Mouse (Mus musculus): ENCODE data around the gene Gng3. TPM values are rescaled to one million over a fixed set of nuclear protein-coding genes. Genes with fewer than 3 reads are reported as not detected.
A peak's percentile ranks its signal among the peaks of the same experiment; 100 is the strongest.

The Gng3 gene
- total and polyA plus RNA-seq, 2 experiments from 2014 or later, result 68.0 to 594 TPM

DNA sequence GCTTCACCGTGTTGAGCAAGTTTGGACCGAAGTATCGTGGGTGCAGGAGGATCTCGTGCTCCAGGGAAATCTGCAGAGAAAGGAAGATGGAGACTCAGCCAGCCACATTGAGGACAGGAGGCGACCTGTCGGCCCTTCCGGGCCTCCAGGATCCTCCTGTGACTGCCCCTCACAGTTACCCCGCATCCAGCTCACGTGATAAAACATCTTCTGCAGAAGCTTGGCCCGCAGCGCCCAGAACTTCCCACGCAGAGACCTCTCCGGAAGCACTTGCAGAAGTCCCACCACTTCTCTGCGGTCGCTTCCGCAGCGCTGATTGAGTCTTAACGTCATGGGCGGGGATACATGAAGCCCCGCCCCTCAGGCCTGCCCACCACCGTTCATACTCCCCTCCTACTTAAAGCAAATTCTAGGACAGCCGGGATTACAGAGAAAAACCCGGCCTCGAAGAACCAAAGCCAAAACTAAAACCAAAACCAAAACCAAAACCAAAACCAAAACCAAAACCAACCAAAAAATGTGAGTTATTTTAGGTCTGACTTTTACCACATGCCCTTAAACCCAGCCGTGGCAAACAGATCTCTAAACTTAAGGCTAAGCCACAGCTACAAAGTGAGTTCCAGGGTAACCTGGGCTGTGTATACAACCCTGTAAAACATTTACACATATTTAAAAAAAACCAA is 40.6 kb downstream of the Gng3 start, which contains the start of gene Polr2g:
Polr2g (minus strand) TSS at position 314 of the 683 bp plus-strand sequence.
- 2% methylated on average over 25 of the region's 25 CpGs for WGBS
- Histone ChIP-seq H3K9ac (peak within 1 kb of the TSS; percentile 71), H3K27me3 (ENCODE audit: insufficient read depth, low read length) (no peaks in the 10 kb centered on the region), H3K4me1 (ENCODE audit: insufficient read depth) (peaks cover 7% of the 10 kb centered on the region), H3K4me3 (ENCODE audit: low read depth, low read length) (peak within 1 kb of the TSS; percentile 55), H3K4me2 (ENCODE audit: low read depth) (peak within 1 kb of the TSS; percentile 72), H3K27ac (ENCODE audit: low read depth, low read length) (peak within 1 kb of the TSS; percentile 76), H3K36me3 (ENCODE audit: insufficient read depth) (peaks cover 21% of the 10 kb centered on the region), H3K9me3 (ENCODE audit: low read length) (no peaks in the 10 kb centered on the region)
- no peak for TF ChIP-seq CTCF (IDR thresholded peaks at IDR 0.05; ENCODE audit: low read depth)
- DNase-seq (peak; percentile 92), ATAC-seq (peak; percentile 65)

DNA sequence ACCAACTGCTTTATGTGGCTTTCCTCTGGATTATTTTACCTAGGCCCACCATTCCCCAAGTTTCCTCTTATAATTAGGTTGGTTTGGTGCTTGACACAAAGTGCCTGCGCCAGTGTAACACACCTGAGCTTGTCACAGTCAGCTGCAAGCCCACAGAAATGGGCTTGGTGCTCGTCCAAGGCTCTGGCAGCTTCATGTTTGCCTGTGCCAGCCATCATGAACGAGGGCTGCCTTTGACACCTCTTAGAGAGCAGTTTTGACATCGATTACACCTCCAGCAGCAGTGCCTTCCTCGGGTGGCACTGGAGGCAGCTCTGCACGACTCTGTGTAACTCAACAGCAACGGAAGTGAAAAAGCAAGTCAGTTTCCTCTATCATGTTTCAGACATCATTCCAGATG is 48.8 kb downstream of the Gng3 start:
- Histone ChIP-seq H3K27ac (ENCODE audit: low read depth, low read length) (peak overlapping the region; percentile 62), H3K9ac (no peak overlapping the region), H3K27me3 (ENCODE audit: insufficient read depth, low read length) (no peaks in the 10 kb centered on the region), H3K4me3 (ENCODE audit: low read depth, low read length) (no peak overlapping the region), H3K4me1 (ENCODE audit: insufficient read depth) (0 out of 2 replicates have a peak, but pooled peaks cover 4% of the 10 kb centered on the region), H3K4me2 (ENCODE audit: low read depth) (no peak overlapping the region), H3K9me3 (ENCODE audit: low read length) (no peaks in the 10 kb centered on the region), H3K36me3 (ENCODE audit: insufficient read depth) (peaks cover 21% of the 10 kb centered on the region)
- DNase-seq (no peak), ATAC-seq (no peak)
- no peak for TF ChIP-seq CTCF (IDR thresholded peaks at IDR 0.05; ENCODE audit: low read depth)
- 76% methylated on average over 7 of the region's 7 CpGs for WGBS

DNA sequence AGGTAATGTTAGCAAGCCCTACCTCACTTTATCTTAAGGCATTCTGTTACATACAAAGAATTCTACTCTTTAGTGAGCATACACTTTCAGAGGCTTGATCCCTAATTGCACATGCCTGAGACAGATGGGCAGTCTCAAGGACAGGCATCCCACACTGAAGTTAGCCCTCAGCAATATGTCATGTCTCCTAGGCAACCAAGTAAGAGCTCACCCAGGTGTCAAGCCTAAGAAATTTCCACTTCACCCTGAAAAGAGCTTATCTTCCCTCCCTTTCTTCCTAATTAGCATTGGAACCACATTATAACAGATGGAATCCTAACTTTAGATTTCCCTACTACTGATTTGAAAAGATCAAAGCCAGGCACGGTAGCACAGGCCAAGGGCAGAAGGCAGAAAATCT is 49.8 kb downstream of the Gng3 start:
- Histone ChIP-seq H3K36me3 (ENCODE audit: insufficient read depth) (peaks cover 14% of the 10 kb centered on the region), H3K4me2 (ENCODE audit: low read depth) (no peak overlapping the region), H3K4me1 (ENCODE audit: insufficient read depth) (0 out of 2 replicates have a peak, but pooled peaks cover 4% of the 10 kb centered on the region), H3K4me3 (ENCODE audit: low read depth, low read length) (no peak overlapping the region), H3K9me3 (ENCODE audit: low read length) (no peaks in the 10 kb centered on the region), H3K27me3 (ENCODE audit: insufficient read depth, low read length) (no peaks in the 10 kb centered on the region), H3K9ac (no peak overlapping the region; the same call in 1 of the 2 replicates), H3K27ac (ENCODE audit: low read depth, low read length) (peak overlapping the region; percentile 57)
- TF ChIP-seq CTCF (IDR thresholded peaks at IDR 0.05; ENCODE audit: low read depth), result no peak
- WGBS, result 42% methylated on average over 1 of the region's 1 CpGs
- DNase-seq (peak; percentile 30), ATAC-seq (peak; percentile 12)

DNA sequence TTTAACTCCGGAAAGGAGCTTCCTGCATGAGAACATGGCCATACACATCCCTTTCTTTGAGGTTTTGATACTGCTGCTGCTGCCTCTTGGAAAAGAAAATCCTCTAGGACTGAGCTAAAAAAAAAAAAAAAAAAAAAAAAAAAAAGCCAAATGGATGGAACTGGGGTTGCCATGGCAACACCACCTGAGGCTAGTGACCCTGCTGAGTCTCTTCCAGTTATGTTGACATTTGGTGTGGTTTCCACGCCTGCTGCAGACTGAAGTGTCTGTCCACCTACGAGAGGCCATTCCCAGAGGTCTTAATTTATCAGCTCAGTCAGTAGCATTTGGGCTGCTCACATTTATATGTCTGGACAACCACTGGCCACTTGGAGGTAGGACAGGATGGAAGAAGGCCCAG is 50.5 kb downstream of the Gng3 start:
- DNase-seq (peak; percentile 11), ATAC-seq (no peak)
- Histone ChIP-seq H3K27me3 (ENCODE audit: insufficient read depth, low read length) (no peaks in the 10 kb centered on the region), H3K36me3 (ENCODE audit: insufficient read depth) (peaks cover 10% of the 10 kb centered on the region), H3K4me3 (ENCODE audit: low read depth, low read length) (no peak overlapping the region), H3K4me1 (ENCODE audit: insufficient read depth) (0 out of 2 replicates have a peak, but pooled peaks cover 4% of the 10 kb centered on the region), H3K4me2 (ENCODE audit: low read depth) (no peak overlapping the region), H3K9me3 (ENCODE audit: low read length) (no peaks in the 10 kb centered on the region), H3K9ac (no peak overlapping the region), H3K27ac (ENCODE audit: low read depth, low read length) (peak overlapping the region; percentile 57)
- no peak for TF ChIP-seq CTCF (IDR thresholded peaks at IDR 0.05; ENCODE audit: low read depth)
- 18% methylated on average over 3 of the region's 3 CpGs for whole genome bisulfite sequencing

Small RNA genes lying within 50 kb of the gene (microRNA-seq; reads per million reads assigned to microRNA genes)
- gene Mir5136, result 0 to 0.24 reads per million in 2 experiments

Other genes with a start within 250 kb of the Gng3 start
Only the 30 nearest of the 34 such genes appear.
- gene Slc3a2, start 115.8 kb downstream of the Gng3 start, total RNA-seq (2014; rRNA removed), result 107 and 116 TPM in 2 replicates
- gene Slc3a2, start 115.8 kb downstream of the Gng3 start, polyA plus RNA-seq (2015; fragmentation: Nextera tagmentation; extraction: Ambion mirVana), result 247 and 256 TPM in 2 replicates
- 74.1 and 85.9 TPM in 2 replicates for gene Wdr74, start 103.4 kb downstream of the Gng3 start, total RNA-seq (2014; rRNA removed)
- gene Wdr74, start 103.4 kb downstream of the Gng3 start, polyA plus RNA-seq (2015; fragmentation: Nextera tagmentation; extraction: Ambion mirVana), result 98.7 and 113 TPM in 2 replicates
- gene 1700092M07Rik, start 98.5 kb downstream of the Gng3 start, total RNA-seq (2014; rRNA removed), result not detected in 2 replicates
- gene 1700092M07Rik, start 98.5 kb downstream of the Gng3 start, polyA plus RNA-seq (2015; fragmentation: Nextera tagmentation; extraction: Ambion mirVana), result 0.65 and 0.67 TPM in 2 replicates
- 130 and 140 TPM in 2 replicates for gene Stx5a, start 97.8 kb downstream of the Gng3 start, total RNA-seq (2014; rRNA removed)
- gene Stx5a, start 97.8 kb downstream of the Gng3 start, polyA plus RNA-seq (2015; fragmentation: Nextera tagmentation; extraction: Ambion mirVana), result 86.4 and 97.6 TPM in 2 replicates
- 81.7 and 114 TPM in 2 replicates for gene Nxf1, start 82.1 kb downstream of the Gng3 start, total RNA-seq (2014; rRNA removed)
- gene Nxf1, start 82.1 kb downstream of the Gng3 start, polyA plus RNA-seq (2015; fragmentation: Nextera tagmentation; extraction: Ambion mirVana), result 97.1 and 97.9 TPM in 2 replicates
- 236 and 241 TPM in 2 replicates for gene Tmem223, start 68.2 kb downstream of the Gng3 start, total RNA-seq (2014; rRNA removed)
- gene Tmem223, start 68.2 kb downstream of the Gng3 start, polyA plus RNA-seq (2015; fragmentation: Nextera tagmentation; extraction: Ambion mirVana), result 269 and 334 TPM in 2 replicates
- 17.4 and 19.6 TPM in 2 replicates for gene Tmem179b, start 64.7 kb downstream of the Gng3 start, total RNA-seq (2014; rRNA removed)
- 22.4 and 22.6 TPM in 2 replicates for gene Tmem179b, start 64.7 kb downstream of the Gng3 start, polyA plus RNA-seq (2015; fragmentation: Nextera tagmentation; extraction: Ambion mirVana)
- 27.2 and 31.7 TPM in 2 replicates for gene Taf6l, start 52.8 kb downstream of the Gng3 start, total RNA-seq (2014; rRNA removed)
- 25.1 and 25.2 TPM in 2 replicates for gene Taf6l, start 52.8 kb downstream of the Gng3 start, polyA plus RNA-seq (2015; fragmentation: Nextera tagmentation; extraction: Ambion mirVana)
- gene Polr2g, start 40.6 kb downstream of the Gng3 start, total RNA-seq (2014; rRNA removed), result 89.3 and 99.3 TPM in 2 replicates
- gene Polr2g, start 40.6 kb downstream of the Gng3 start, polyA plus RNA-seq (2015; fragmentation: Nextera tagmentation; extraction: Ambion mirVana), result 193 and 216 TPM in 2 replicates
- gene Zbtb3, start 36.6 kb downstream of the Gng3 start, total RNA-seq (2014; rRNA removed), result 7.0 and 7.3 TPM in 2 replicates
- 4.3 and 5.0 TPM in 2 replicates for gene Zbtb3, start 36.6 kb downstream of the Gng3 start, polyA plus RNA-seq (2015; fragmentation: Nextera tagmentation; extraction: Ambion mirVana)
- 71.9 and 72.6 TPM in 2 replicates for gene Ttc9c, start 19.9 kb downstream of the Gng3 start, total RNA-seq (2014; rRNA removed)
- gene Ttc9c, start 19.9 kb downstream of the Gng3 start, polyA plus RNA-seq (2015; fragmentation: Nextera tagmentation; extraction: Ambion mirVana), result 34.1 and 44.4 TPM in 2 replicates
- 28.2 and 38.3 TPM in 2 replicates for gene Hnrnpul2, start 19.2 kb downstream of the Gng3 start, total RNA-seq (2014; rRNA removed)
- 3.9 and 5.3 TPM in 2 replicates for gene Hnrnpul2, start 19.2 kb downstream of the Gng3 start, polyA plus RNA-seq (2015; fragmentation: Nextera tagmentation; extraction: Ambion mirVana)
- gene AC129217.1, start 9.4 kb downstream of the Gng3 start, total RNA-seq (2014; rRNA removed), result not detected in 2 replicates
- not detected in 2 replicates for gene AC129217.1, start 9.4 kb downstream of the Gng3 start, polyA plus RNA-seq (2015; fragmentation: Nextera tagmentation; extraction: Ambion mirVana)
- 81.5 and 91.5 TPM in 2 replicates for gene Bscl2, start 1.7 kb downstream of the Gng3 start, total RNA-seq (2014; rRNA removed)
- 78.9 and 88.9 TPM in 2 replicates for gene Bscl2, start 1.7 kb downstream of the Gng3 start, polyA plus RNA-seq (2015; fragmentation: Nextera tagmentation; extraction: Ambion mirVana)
- gene Lrrn4cl, start 11.6 kb upstream of the Gng3 start, total RNA-seq (2014; rRNA removed), result 1.5 and 2.6 TPM in 2 replicates
- 0.58 and 0.88 TPM in 2 replicates for gene Lrrn4cl, start 11.6 kb upstream of the Gng3 start, polyA plus RNA-seq (2015; fragmentation: Nextera tagmentation; extraction: Ambion mirVana)
- 108 and 126 TPM in 2 replicates for gene Ubxn1, start 32.3 kb upstream of the Gng3 start, total RNA-seq (2014; rRNA removed)
- 168 and 185 TPM in 2 replicates for gene Ubxn1, start 32.3 kb upstream of the Gng3 start, polyA plus RNA-seq (2015; fragmentation: Nextera tagmentation; extraction: Ambion mirVana)
- gene Uqcc3, start 41.7 kb upstream of the Gng3 start, total RNA-seq (2014; rRNA removed), result 14.2 and 36.1 TPM in 2 replicates
- gene Uqcc3, start 41.7 kb upstream of the Gng3 start, polyA plus RNA-seq (2015; fragmentation: Nextera tagmentation; extraction: Ambion mirVana), result 59.1 TPM in 2 replicates
- gene Lbhd1, start 44.5 kb upstream of the Gng3 start, total RNA-seq (2014; rRNA removed), result 5.0 and 7.2 TPM in 2 replicates
- 30.3 and 36.5 TPM in 2 replicates for gene Lbhd1, start 44.5 kb upstream of the Gng3 start, polyA plus RNA-seq (2015; fragmentation: Nextera tagmentation; extraction: Ambion mirVana)
- not detected in 2 replicates for gene Gm49403, start 44.7 kb upstream of the Gng3 start, total RNA-seq (2014; rRNA removed)
- gene Gm49403, start 44.7 kb upstream of the Gng3 start, polyA plus RNA-seq (2015; fragmentation: Nextera tagmentation; extraction: Ambion mirVana), result not detected in 2 replicates
- gene 1810009A15Rik, start 49.7 kb upstream of the Gng3 start, total RNA-seq (2014; rRNA removed), result 26.0 and 37.5 TPM in 2 replicates
- 31.9 and 45.7 TPM in 2 replicates for gene 1810009A15Rik, start 49.7 kb upstream of the Gng3 start, polyA plus RNA-seq (2015; fragmentation: Nextera tagmentation; extraction: Ambion mirVana)
- gene Gm49416, start 49.7 kb upstream of the Gng3 start, total RNA-seq (2014; rRNA removed), result 0.95 TPM in 1 of 2 replicates, not detected in the other
- gene Gm49416, start 49.7 kb upstream of the Gng3 start, polyA plus RNA-seq (2015; fragmentation: Nextera tagmentation; extraction: Ambion mirVana), result 1.4 TPM in 1 of 2 replicates, not detected in the other
- 26.1 and 29.9 TPM in 2 replicates for gene Ints5, start 53.8 kb upstream of the Gng3 start, total RNA-seq (2014; rRNA removed)
- gene Ints5, start 53.8 kb upstream of the Gng3 start, polyA plus RNA-seq (2015; fragmentation: Nextera tagmentation; extraction: Ambion mirVana), result 23.6 and 26.8 TPM in 2 replicates
- 67.7 and 96.7 TPM in 2 replicates for gene Ganab, start 58.9 kb upstream of the Gng3 start, total RNA-seq (2014; rRNA removed)
- 47.0 and 54.0 TPM in 2 replicates for gene Ganab, start 58.9 kb upstream of the Gng3 start, polyA plus RNA-seq (2015; fragmentation: Nextera tagmentation; extraction: Ambion mirVana)
- 99.6 and 120 TPM in 2 replicates for gene B3gat3, start 81.2 kb upstream of the Gng3 start, total RNA-seq (2014; rRNA removed)
- gene B3gat3, start 81.2 kb upstream of the Gng3 start, polyA plus RNA-seq (2015; fragmentation: Nextera tagmentation; extraction: Ambion mirVana), result 89.3 and 94.0 TPM in 2 replicates
- 2.3 and 3.5 TPM in 2 replicates for gene Rom1, start 90.2 kb upstream of the Gng3 start, total RNA-seq (2014; rRNA removed)
- gene Rom1, start 90.2 kb upstream of the Gng3 start, polyA plus RNA-seq (2015; fragmentation: Nextera tagmentation; extraction: Ambion mirVana), result 2.4 and 3.3 TPM in 2 replicates
- gene Eml3, start 90.4 kb upstream of the Gng3 start, total RNA-seq (2014; rRNA removed), result 5.1 and 7.3 TPM in 2 replicates
- 7.5 and 8.1 TPM in 2 replicates for gene Eml3, start 90.4 kb upstream of the Gng3 start, polyA plus RNA-seq (2015; fragmentation: Nextera tagmentation; extraction: Ambion mirVana)
- gene Mta2, start 102.7 kb upstream of the Gng3 start, total RNA-seq (2014; rRNA removed), result 71.2 and 86.4 TPM in 2 replicates
- gene Mta2, start 102.7 kb upstream of the Gng3 start, polyA plus RNA-seq (2015; fragmentation: Nextera tagmentation; extraction: Ambion mirVana), result 87.8 and 91.3 TPM in 2 replicates
- gene Tut1, start 114.7 kb upstream of the Gng3 start, total RNA-seq (2014; rRNA removed), result 20.8 and 24.5 TPM in 2 replicates
- 14.8 and 17.6 TPM in 2 replicates for gene Tut1, start 114.7 kb upstream of the Gng3 start, polyA plus RNA-seq (2015; fragmentation: Nextera tagmentation; extraction: Ambion mirVana)
- gene Eef1g, start 127.8 kb upstream of the Gng3 start, total RNA-seq (2014; rRNA removed), result 524 and 615 TPM in 2 replicates
- gene Eef1g, start 127.8 kb upstream of the Gng3 start, polyA plus RNA-seq (2015; fragmentation: Nextera tagmentation; extraction: Ambion mirVana), result 250 and 269 TPM in 2 replicates
- gene Ahnak, start 150.1 kb upstream of the Gng3 start, total RNA-seq (2014; rRNA removed), result 11.4 and 17.9 TPM in 2 replicates
- 3.2 and 3.9 TPM in 2 replicates for gene Ahnak, start 150.1 kb upstream of the Gng3 start, polyA plus RNA-seq (2015; fragmentation: Nextera tagmentation; extraction: Ambion mirVana)